Mouse (Mus musculus) bone marrow, adult 2 months (tissue): Measurements from ENCODE around the gene Slc25a51.

Experiments used
- CTCF ChIP-seq: fragments of 200-500 bp; IDR thresholded peaks from 2 replicates; pipeline ENCODE4 v1.5.1; 2011; ENCODE audit warnings: low read length, control low read depth; ENCODE audit not compliant: control insufficient read depth, insufficient read depth
- POLR2A ChIP-seq: fragments of 200-500 bp; IDR thresholded peaks from 2 replicates; pipeline ENCODE4 v1.6.1; 2011; ENCODE audit warnings: low read depth, mild to moderate bottlenecking, control low read depth, low read length, borderline replicate concordance; ENCODE audit not compliant: control insufficient read depth

DNA sequence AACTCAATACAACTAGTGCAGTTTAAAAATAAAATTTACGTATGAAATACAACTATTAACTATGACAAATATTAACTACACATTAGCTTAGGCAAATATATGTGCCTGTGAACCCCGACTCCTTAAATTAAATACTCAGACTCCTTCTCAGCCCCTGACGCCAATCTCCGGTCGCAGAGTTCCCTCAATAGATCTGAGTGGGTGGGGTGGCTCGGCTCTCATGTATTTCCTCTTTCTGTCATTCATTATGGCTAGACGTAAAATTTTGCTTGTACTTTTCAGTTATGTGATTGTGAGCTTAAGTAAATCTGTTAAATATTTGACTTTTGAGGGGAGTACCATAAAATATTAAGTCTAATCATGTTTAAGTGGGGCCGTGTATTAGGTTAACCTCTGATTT lies 15.6 kb downstream of the Slc25a51 start:
- no peak for TF ChIP-seq CTCF
- no peak for TF ChIP-seq POLR2A
